Mouse (Mus musculus) T-helper 2 cell (primary cell): Measurements from ENCODE around the gene Fuz.

Experiments
- in situ Hi-C: fragments of 300-600 bp; cut with MboI, MseI; formaldehyde crosslinking; loops from one replicate; pipeline ENCODE4 v1.15.1; 2025; ENCODE audit warnings: high pct_unique_total_duplicates

Fuz gene

GRCm38 (mm10) chr7:44895593-44896434 is at the start of gene Fuz:
Gene Fuz (plus strand): TSS chr7:44896079.
- in situ Hi-C loops = loop anchor here (10.0 kb wide), 1 partner anchor 341 kb away; the partner anchor contains the start of gene Nr1h2

- in situ Hi-C loops = no loop called here
These were observed 49.1 kb upstream of the Fuz start for GRCm38 (mm10) chr7:44846804-44847203.

GRCm38 (mm10) chr7:44847772-44848171 is 48.1 kb upstream of the Fuz start:
- in situ Hi-C loops = no loop called here

GRCm38 (mm10) chr7:44848561-44849415 is 47.1 kb upstream of the Fuz start, which contains the start of the genes Akt1s1 and Tbc1d17:
Gene Akt1s1 (plus strand): TSS chr7:44848991.
Gene Tbc1d17 (minus strand): TSS chr7:44849079.
- in situ Hi-C loops = no loop called here

GRCm38 (mm10) chr7:44849416-44850111 is 46.3 kb upstream of the Fuz start:
- in situ Hi-C loops = no loop called here

- in situ Hi-C loops = no loop called here
These were observed 45.7 kb upstream of the Fuz start for GRCm38 (mm10) chr7:44850146-44850545.

GRCm38 (mm10) chr7:44850789-44851624 is 44.9 kb upstream of the Fuz start:
- in situ Hi-C loops = no loop called here

- in situ Hi-C loops = no loop called here
These were observed 44.1 kb upstream of the Fuz start for GRCm38 (mm10) chr7:44851625-44852234.

- in situ Hi-C loops = no loop called here
These were observed 43.4 kb upstream of the Fuz start for GRCm38 (mm10) chr7:44852259-44853027.

- in situ Hi-C loops = no loop called here
These were observed 42.8 kb upstream of the Fuz start for GRCm38 (mm10) chr7:44853065-44853464.

- in situ Hi-C loops = no loop called here
These were observed 42.1 kb upstream of the Fuz start for GRCm38 (mm10) chr7:44853596-44854355.

GRCm38 (mm10) chr7:44854356-44855031 is 41.4 kb upstream of the Fuz start:
- in situ Hi-C loops = no loop called here

GRCm38 (mm10) chr7:44855036-44855435 is 40.8 kb upstream of the Fuz start:
- in situ Hi-C loops = no loop called here

- in situ Hi-C loops = no loop called here
These were observed 39.5 kb upstream of the Fuz start for GRCm38 (mm10) chr7:44856265-44856916.

- in situ Hi-C loops = no loop called here
These were observed 38.8 kb upstream of the Fuz start, which contains the start of gene Pnkp for GRCm38 (mm10) chr7:44857042-44857552. Gene Pnkp (plus strand): TSS chr7:44857139.

GRCm38 (mm10) chr7:44857905-44858304 is 38.0 kb upstream of the Fuz start:
- in situ Hi-C loops = no loop called here

- in situ Hi-C loops = no loop called here
These were observed 36.0 kb upstream of the Fuz start for GRCm38 (mm10) chr7:44859896-44860295.
